Mouse (Mus musculus) urinary bladder, postnatal 14 days (tissue): ENCODE data around the gene Slc22a23.
"Not testable (repeated sequence)": the region's sequence is repeated elsewhere in the genome, so short reads cannot be mapped to it uniquely, and the experiment has no call there.

Source experiments
- DNase-seq: peaks from one replicate; pipeline ENCODE4 v3.0.0; 2021; ENCODE audit warnings: low spot score

Gene Slc22a23

DNA sequence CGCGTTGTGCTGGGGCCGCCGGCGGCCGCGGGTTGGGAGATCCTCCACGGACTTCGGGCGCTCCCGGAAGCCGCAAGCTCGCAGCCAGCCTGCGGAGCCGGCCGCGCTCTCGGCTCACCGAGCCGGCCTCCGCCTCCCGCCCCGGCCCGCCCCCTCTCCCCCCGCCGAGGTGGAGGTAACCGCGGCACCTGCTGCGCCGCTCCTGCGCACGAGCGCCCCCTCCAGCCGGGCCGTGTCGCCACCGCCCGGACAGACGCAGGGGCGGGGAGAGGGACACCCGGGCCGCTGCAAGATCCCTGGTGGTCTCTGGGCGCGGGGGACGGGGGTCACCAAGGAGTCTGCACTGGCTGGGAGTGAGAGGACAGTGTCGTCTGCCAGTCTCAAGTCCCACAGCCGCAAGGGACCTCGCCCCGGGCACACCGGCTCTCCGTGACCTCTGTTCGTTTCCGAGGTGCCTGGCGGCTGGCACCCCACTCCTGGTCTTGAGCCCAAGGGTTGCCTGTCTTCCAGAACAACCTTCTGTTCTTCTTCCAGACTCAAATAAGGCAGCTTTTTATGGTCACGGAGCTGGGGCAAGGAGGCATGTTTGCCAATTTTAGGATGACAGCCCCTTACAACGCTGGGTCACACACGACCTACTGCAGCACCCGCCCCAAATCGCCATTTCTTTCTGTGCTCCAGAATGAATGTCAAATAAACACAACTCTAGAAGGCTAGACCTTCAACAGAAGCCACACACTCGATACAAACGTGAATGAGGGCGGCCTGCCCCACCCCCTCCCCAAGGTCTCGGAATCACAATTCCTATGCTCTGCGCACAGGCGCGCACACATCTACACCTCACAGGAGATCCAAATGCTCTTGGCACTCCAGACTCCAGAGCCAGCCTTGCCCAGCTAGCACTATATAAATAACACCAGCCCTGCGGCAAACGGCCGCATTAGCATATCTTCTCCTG lies at the start of gene Slc22a23:
Gene Slc22a23 (minus strand): TSS at position 55 of the 958 bp plus-strand sequence.
- DNase-seq = peak; percentile 81

DNA sequence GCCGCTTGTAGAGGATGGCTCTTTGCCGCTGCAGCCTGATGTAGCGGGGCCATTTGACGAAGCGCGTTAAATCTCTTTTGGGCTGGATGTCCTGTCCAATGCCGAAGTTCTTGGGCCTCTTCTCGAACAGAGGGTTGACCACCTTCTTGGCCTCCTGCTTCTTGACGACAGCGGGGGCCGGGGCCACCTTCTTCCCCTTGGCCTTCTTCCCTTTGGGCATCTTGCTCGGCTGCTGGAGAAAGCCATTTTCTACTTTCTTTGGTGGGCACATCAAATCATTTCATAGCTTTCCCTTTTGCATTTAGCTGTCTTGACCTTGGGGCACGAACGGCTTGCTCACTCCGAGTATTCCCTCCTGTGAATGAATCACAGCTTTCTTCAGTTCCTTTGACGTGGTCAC lies 49.3 kb upstream of the Slc22a23 start:
- DNase-seq = not testable (repeated sequence)

DNA sequence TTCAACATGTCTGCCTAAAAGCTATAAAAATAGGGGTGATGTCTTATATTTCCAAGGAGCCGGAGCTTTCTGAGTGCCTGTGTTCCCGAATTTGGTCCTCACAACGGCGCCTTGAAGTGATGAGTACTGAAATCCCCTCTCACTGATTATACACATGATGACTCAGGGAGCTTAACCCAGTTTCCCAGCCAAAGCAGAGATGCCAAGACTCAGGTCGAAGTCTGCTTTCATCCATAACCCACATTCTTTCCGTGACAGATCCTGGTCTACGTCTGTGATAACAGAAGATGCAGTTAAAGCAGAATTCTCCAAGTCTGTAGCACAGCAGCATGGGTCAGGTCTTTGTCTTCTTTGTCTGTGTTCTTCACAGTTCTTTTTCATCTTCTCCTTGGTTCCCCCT lies 47.4 kb upstream of the Slc22a23 start:
- DNase-seq = no peak

DNA sequence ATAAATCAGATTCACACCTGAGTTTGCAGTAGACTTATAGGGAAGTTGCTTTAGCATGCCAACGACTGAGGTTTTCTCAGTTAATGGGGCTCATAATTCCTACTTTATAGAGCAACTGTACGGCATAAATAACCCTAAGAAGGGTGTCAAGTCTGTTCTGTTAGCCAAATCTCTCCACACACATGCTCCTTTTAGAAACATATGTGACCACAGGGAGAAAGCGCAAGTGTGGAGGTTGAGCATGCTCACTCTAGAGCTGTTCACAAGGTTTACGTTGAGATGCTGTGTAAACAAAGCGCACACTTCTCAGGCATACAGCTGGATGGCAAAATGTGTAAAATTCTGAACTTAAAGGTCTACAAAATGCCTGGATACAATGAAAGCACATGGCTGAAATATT lies 43.2 kb upstream of the Slc22a23 start:
- DNase-seq = no peak

DNA sequence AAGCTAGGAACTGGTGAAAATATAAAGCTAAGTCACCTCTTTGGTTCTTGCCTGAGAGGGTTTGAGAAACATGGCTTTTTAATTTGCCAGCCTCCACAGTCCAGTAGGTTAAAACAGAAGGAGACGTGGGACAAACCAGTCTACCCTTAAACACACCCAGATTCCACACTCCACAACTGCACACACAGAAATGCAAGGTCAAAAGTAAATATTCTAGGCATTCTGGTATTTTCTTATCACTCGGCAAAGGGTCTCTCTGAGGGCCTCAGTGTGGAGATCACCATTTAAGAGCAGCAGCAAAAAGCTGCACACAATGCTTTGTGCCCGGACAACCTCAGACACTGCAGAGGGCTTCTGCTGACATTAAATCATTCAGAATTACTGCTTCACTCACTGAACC lies 38.4 kb upstream of the Slc22a23 start:
- DNase-seq = no peak

DNA sequence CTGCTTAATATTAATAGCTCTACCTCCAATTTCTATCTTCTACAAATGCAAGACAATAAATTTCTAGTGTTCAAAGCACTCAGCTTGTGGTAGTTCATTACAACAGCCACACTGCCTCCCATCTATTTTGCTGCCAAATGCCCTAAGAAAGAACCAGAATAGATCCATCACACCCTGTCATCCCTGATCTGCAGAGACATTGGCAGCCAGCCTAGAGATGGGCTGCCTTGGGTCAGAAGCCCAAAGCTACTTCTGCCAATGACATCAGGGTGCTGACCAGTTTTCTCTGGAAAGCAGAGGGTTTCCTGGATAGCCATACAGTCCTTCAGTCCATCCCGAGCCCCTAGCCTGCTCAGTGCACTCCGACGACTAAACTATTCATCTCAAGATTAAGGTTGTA lies 33.9 kb upstream of the Slc22a23 start:
- no peak for DNase-seq

DNA sequence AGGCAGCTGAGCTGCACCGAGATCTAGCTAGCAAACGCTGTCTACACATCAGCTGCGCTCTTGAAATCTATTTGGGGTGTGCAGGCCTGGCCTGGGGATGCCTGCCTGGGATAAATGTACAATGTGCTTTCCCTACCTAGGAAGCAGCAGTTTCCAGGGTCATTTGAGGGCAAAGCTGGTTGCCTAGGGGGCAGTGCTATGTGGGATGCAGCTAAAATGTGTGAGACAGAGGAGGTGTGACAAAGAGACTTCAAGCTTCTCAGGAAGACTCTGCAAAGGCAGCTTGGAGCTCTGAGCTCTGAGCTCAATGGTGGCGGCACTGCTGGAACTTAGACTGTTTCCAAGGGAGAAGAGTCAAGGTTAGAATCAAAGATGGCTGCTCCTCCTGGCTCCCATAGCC lies 30.2 kb upstream of the Slc22a23 start:
- no peak for DNase-seq

DNA sequence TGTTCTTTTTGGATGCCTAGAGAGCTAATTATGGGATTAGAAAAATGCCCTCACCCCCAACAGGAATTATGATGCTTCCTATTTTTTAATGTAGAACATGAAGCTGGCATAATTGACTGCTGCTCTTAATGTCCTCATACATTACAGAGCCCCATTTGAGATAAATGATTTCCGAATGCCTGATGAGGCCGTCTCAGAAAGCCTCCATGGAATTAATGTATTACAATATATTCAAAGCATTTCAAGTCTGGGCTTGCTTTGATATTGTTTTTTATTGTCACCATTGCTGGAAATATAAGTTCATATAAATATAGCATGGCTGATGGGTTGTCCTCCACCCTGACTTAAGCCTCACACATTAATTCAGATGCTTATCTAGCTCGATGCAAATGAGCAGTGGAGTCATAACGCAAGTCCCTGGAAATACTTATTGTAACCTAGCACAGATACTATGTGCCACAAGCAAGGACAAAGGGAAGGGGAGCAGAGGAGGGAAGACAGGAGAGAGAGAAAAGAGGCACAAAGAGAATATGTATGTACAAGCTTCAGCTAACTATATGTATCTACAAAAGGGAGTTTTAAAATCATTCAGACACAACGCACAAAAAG lies 28.0 kb upstream of the Slc22a23 start:
- DNase-seq = no peak

DNA sequence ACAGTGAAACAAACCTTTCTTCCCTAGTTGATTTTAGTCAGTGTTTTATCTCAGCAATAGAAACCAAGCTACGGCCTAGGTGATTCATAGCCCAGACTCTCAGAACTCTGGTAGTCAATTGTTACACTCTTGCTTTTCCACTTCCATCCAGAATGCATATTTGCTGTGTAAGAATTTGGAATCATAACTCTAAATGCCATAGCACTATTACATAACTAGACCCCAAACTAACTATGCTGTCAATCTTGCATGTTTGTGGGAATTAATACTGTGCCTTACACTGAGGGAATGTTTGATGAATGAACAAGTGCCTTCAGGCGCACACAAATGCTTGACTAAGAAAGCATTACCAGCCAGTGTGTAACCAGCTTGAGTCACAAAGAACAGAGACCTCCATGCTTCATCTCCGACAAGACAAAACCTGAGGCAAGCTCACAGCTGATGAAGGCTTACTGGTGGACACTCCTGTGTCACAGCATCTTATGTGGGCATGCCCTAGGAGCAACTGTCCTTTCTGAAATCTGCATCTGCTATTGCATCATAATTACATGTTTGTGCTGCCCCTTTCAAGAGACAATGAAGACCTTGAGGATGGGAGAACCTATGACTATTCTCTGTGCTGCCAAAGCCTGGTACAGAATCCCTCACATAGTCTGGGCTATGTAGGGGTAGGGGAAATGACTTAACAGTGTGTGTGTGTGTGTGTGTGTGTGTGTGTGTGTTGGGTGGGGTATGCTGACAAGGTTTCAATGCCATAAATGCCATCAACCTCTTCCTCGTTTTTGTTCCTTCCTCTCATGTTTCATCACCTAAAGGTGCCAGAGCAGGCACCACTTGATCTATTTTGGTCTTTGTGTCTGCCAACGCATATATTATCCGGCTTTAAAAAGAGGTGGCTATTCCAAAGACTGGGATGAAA lies 27.2 kb upstream of the Slc22a23 start:
- no peak for DNase-seq

DNA sequence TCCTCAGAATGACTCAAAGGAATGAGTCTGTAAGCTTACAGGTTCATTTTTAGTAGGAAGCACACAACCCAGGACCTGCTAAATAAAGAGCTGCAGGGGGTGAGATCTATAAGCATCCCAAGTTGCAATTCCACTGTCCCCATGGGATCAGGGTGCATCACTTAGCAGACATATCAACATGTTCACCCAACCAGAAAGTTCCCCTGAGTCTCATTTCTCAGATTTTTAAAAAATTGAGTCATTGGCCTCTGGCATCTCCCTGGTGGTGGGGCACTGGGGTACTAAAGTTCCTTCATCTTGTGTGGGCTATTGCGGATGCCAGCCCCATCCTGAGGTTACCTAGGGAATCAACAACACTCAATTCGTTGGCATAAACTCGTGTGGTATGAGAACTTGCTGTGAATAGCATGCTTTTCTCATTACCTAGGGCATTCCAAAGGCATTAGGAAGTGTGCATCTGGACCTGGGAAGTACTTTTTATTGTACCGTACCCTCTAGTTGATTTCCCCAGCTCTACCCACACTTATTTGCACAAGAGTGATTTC lies 25.4 kb upstream of the Slc22a23 start:
- DNase-seq = no peak

DNA sequence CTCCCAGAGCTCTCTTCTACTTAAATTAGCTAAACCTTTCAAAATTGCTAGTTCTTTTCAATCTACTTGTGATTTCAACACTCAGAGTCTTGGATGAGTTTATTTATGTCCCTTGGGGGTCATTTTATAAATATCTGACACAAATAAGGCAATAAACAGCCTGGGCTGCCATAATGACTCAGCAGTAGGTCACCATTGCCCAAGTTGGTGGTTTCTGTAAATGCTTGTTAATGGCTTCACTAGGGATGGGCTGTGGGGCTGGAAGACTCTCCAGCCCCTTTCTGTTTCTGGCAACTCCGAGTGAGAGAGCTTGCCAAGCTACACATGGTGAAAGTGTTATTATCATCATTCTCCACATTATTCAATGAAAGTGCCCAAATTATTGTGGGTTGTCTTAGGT lies 20.2 kb upstream of the Slc22a23 start:
- DNase-seq = no peak

DNA sequence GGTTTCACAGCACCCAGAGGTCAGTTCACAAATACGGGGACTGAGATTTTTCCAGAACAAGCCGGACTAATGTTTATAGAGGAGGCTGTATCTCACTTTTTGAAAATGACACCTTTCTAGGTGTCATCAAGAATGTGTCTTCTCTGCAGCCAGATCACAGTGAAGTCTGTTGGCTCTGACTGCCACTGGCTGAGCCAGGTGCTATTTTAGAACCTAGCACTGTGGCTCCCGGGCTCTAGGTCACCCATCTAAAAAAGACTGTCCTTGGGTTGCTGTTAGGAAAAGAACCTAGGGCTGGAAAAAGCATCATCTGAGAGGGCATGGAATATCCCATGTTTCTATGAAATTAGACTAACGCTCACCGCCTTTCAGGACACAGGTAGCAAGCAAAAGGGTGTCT lies 10.7 kb upstream of the Slc22a23 start:
- DNase-seq = no peak

DNA sequence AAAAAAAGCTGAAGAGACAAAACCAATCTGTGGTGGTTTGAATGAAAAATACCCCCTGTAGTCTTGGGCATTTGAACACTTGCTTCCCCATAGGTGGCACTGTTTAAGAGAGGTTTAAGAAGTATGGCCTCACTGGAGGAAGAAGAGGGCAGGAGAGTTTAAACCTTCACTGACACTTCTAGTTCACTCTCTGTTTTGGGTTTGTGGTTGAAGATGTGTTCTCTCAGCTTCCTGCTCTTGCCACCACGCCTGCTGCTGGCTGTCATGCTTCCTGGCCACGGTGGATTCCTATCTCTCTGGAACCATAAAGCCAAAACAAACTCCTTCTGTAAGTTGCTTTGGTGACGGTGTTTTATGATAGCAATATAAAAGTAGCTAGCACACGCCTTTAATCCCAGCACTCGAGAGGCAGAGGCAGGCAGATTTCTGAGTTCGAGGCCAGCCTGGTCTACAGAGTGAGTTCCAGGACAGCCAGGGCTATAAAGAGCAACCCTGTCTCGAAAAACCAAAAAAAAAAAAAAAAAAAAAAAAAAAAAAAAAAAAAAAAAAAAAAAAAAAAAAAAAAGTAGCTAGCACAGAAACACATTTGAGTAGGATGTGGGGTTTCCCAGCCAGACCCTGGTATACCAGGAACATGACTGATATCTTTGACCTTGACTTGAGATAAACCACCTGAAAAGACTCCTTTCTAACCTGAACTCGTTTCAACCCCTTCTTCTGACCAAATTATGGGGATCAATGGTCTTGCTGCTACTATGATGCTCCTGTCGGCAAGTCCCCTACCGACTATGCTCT lies 10.0 kb upstream of the Slc22a23 start:
- no peak for DNase-seq

DNA sequence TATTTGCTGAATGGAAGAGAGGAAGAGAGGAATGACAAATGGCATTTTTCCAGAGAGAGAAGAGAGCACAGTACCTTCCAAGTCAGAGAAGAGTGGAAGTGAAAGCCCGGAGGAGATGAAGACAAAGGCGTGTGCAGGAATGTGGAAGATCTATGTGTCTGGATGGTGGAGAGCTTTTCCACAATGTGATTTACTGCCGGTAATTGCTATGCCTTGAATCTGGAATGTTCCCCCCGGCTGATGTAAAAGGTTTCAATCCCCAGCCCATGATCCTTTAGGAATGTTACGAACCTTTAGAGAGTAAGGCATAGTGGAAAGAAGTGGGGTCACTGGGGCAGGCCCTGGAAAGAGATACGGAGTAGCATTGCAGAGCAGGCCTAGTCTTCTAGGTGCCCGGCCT lies 8.3 kb upstream of the Slc22a23 start:
- DNase-seq = no peak

DNA sequence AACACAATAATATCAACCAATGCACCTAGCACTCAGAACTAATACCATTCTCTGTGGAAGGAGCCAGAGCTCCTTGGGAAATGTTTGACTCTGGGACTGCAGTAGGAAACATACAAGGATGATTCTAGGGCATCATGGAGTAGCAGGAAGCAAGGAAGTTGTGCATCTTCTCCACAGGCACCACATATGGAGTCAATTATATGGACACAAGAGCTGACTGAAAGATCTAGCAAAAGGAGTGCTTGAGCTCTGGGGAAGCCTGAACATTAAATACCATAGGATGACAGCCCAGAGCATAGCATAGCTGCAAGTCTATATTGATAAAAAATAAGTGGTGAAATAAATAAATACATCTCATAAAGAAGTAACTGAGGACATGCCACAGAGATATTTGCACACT lies 6.5 kb upstream of the Slc22a23 start:
- DNase-seq = no peak

DNA sequence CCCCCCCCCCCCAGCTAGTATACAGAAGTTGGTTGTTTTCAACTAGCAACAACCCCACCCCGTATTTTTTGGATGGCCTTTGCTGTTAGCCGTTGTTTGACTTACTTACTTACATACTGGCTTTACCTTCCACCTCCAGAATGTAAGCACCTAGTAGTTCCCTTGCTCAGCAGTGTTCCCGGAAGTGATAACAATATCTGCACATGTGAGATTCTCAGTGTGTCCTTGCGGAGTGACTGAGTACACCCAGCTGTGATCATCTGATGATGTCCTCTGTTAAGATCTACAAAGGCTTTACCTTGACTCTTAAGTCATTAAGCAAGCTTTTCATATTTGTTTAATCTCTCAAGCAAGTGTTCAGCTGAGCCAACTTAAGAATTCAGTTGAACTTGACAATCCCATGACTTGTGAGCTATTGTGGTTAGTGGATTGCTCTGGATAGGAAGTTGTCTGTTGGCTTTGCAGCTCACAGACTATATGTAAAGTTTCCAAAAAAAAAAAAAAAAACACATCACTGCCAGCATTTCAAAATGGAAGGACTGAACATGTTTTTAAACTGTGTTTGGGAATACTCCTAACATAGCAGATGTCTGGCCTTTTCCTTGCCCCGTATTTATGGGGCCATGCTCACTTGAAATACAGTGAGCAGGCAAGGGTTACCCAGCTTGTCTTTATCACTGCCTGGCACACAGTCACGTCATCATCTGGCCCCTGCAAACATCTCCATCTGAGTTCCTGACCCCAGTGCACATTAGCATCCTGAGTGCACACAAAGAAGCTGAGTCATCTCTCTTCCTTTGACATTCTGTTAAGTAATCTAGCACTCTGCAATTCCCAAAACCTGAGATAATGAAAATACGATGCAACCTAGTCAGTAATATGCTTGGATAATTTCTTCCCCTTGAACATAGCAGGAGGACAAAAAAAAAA lies 3.2 kb upstream of the Slc22a23 start:
- no peak for DNase-seq

DNA sequence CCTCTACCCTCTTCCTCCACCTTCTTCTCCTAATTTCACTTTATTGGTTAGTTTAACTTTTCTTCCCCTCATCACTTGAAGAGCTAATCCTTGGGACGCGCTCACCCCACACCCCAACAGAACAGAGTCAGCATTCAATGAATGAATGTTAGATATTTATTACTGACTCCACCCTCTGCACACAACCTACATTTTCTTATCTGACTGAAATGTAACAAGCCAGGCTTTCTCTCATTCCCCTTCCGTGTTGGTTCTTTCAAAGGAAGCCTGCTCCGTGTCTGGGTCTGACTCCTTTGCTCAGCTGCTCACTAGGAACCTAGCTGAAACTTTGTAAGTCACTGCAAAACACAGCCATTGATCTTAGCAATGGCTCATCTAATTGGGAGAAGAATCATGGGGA lies 1.8 kb upstream of the Slc22a23 start:
- no peak for DNase-seq

DNA sequence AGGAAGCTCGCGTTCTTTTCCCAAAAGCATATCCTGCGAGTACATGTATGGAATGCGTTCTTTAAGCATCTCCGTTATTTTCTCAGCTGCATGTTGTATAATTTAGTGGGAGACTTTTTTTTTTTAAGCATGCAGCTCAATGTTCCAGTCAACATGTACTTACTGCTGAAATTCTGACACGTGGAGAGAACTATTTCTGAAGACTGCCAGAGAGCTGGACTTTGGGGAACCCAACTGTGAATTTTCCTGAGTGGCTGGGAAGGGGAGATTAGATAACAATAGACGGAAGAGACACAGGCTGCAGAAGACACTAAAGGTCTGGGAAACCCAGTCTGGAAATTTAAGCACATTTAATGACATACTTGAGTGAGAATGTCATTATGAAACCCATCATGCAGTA lies 1.3 kb upstream of the Slc22a23 start:
- DNase-seq = no peak

DNA sequence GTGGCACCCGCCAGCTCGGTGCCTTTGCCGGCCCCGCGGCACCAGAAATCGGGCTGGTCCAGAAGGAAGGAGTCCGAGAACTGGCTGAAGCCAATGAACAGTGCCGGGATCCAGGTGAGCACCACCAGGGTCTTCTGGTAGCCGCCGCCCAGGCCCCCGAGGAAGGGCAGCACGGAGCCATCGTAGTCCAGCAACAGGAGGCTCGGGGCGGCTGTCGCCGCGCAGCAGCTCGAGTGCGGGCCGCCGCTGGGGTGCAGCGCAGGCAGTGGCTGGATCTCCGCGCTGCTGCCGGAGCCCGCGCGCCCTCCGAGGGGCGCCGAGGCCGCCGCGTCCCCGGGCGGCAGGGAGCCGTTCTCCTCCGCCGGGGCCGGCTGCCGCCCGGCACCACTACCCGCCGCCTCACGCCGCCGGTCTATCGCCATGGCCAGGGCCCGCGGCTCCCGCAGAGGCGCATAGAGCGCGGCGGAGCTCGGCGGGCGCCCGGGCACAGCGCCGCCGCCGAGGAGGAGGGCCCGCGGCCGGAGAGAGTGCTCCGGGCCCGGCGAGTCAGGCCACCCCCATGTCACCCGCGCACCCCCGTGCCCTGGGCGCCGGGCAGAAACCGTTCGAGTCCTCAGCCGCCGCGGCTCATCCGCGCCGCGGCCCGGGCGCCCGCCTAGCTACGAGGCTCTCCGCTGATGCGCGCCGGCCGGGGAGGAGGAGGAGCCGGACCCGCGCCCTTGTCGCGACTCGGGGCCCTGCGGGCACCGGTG lies 430 bp downstream of the Slc22a23 start:
- DNase-seq = peak; percentile 22
